Mouse (Mus musculus) hindbrain, embryonic 15.5 days (tissue): ENCODE results near the gene Astn1. TPM values are rescaled to one million over a fixed set of nuclear protein-coding genes. Genes with fewer than 3 reads are reported as not detected.

Source experiments
- ATAC-seq: fragments of 200-750 bp; cut with Nextera tagmentation; 2 replicates; pipeline ENCODE4 v1.8.0; 2017; ENCODE audit warnings: low read depth, moderate number of reproducible peaks, moderate TSS enrichment; ENCODE audit not compliant: low FRiP score
- H3K27ac ChIP-seq: fragments of 300-500 bp; sonication (generic); replicated peaks from 2 replicates; pipeline ENCODE4 v1.5.1; 2015; ENCODE audit warnings: mild to moderate bottlenecking, inconsistent platforms
- H3K27me3 ChIP-seq: fragments of 300-500 bp; sonication (generic); 2 replicates; pipeline ENCODE4 v1.6.1; 2015; ENCODE audit warnings: control low read depth, inconsistent platforms
- H3K36me3 ChIP-seq: fragments of 300-500 bp; sonication (generic); 2 replicates; pipeline ENCODE4 v1.6.1; 2015; ENCODE audit warnings: control low read depth, inconsistent platforms
- H3K4me1 ChIP-seq: fragments of 300-500 bp; sonication (generic); replicated peaks from 2 replicates; pipeline ENCODE4 v1.6.1; 2015; ENCODE audit warnings: control low read depth, inconsistent platforms
- H3K4me2 ChIP-seq: fragments of 300-500 bp; sonication (generic); 2 replicates; pipeline ENCODE4 v1.6.1; 2015; ENCODE audit warnings: moderate library complexity, mild to moderate bottlenecking, inconsistent platforms
- H3K4me3 ChIP-seq: fragments of 300-500 bp; sonication (generic); 2 replicates; pipeline ENCODE4 v1.5.1; 2015; ENCODE audit warnings: mild to moderate bottlenecking, inconsistent platforms
- H3K9ac ChIP-seq: fragments of 300-500 bp; sonication (generic); 2 replicates; pipeline ENCODE4 v1.6.1; 2015; ENCODE audit warnings: inconsistent platforms
- H3K9me3 ChIP-seq: fragments of 300-500 bp; sonication (generic); 2 replicates; pipeline ENCODE4 v1.6.1; 2016; ENCODE audit warnings: control low read depth, inconsistent platforms
- WGBS: fragments of 180-500 bp; shearing (Covaris S2); methylation state at CpG from one replicate; pipeline ENCODE4 v1.1.7; 2015; 5-methylcytosine and 5-hydroxymethylcytosine counted together
- polyA plus RNA-seq: library from polyadenylated mRNA; unstranded; fragments of >200 nt; fragmentation: Nextera tagmentation; extraction: Ambion mirVana; gene quantifications from 2 replicates; pipeline ENCODE4 v1.2.1, GENCODE M21; 2015

Gene Astn1
- polyA plus RNA-seq, 1 experiment from 2014 or later: 40.8 TPM

DNA sequence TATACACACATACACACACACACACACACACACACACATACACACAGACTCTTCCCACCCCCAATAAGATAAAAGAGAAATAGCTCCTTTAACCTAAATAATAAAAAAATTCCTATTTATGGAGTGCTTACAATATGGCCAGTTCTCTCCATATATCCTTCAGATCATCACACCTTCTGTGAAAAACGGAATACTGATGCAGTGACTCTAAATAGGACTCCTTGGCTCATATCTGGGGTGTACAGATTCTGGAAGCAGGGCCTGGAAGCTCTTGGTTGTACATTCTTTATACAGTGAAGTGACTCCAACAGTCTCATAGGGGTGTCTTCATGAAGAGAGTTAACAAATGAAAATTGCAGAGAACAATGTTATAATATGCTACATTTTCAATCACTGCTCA is 60.7 kb downstream of the Astn1 start:
- H3K27ac ChIP-seq: no peak overlapping the region
- H3K27me3 ChIP-seq: no peaks in the 10 kb centered on the region
- ATAC-seq: no peak
- H3K4me1 ChIP-seq: peaks cover 8% of the 10 kb centered on the region; the same call in 1 of the 2 replicates
- no peak overlapping the region for H3K4me2 ChIP-seq
- no peaks in the 10 kb centered on the region for H3K9me3 ChIP-seq
- H3K4me3 ChIP-seq: no peak overlapping the region
- H3K9ac ChIP-seq: no peak overlapping the region
- WGBS: 85% methylated on average over 1 of the region's 1 CpGs
- no peaks in the 10 kb centered on the region for H3K36me3 ChIP-seq

DNA sequence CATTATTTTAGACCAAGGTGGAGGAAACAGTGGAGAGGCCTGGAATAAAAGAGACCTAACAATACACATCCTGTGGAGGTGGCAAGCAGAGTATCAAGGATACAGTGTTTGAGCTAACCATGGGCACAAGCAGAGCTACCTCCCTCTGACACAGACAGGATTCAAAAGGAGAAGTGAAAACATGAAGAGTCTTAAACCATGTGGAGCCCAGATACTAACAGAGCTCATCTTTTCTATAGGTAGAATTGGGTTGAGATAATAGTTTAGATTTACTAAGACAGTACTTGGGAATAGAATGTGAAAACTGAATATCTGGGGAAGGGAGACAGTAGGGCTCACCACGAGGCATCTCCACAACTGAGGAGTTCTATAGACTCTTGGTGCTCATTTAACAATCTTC is 84.0 kb downstream of the Astn1 start:
- H3K4me1 ChIP-seq: 0 out of 2 replicates have a peak, but pooled peaks cover 6% of the 10 kb centered on the region
- WGBS: 77% methylated on average over 1 of the region's 1 CpGs
- H3K27me3 ChIP-seq: no peaks in the 10 kb centered on the region
- no peaks in the 10 kb centered on the region for H3K36me3 ChIP-seq
- H3K4me2 ChIP-seq: no peak overlapping the region
- H3K9me3 ChIP-seq: no peaks in the 10 kb centered on the region
- H3K27ac ChIP-seq: no peak overlapping the region
- no peak for ATAC-seq
- H3K4me3 ChIP-seq: no peak overlapping the region
- H3K9ac ChIP-seq: no peak overlapping the region

DNA sequence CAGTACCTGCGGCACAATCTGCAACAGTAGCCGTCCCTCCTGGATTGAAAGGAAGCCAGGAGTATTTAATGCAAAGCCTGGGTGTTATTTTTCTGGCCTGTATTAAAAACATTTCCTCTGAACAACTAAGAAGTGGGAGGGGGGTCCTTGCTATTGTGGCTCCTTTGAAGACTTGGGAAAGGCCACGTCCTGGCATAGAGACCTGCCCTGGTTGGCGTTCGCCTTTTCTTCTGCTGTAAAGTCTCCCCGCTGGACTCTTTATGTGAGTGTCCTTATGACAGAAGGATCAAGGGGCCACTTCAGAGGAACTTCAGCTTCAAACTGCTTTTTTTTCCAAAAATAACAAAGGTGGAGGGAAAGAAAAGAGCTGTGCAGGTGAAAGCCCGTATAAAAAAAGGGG is 85.9 kb downstream of the Astn1 start:
- Histone ChIP-seq H3K4me2 (no peak overlapping the region), H3K9ac (no peak overlapping the region), H3K4me3 (no peak overlapping the region), H3K9me3 (no peaks in the 10 kb centered on the region), H3K27me3 (no peaks in the 10 kb centered on the region), H3K4me1 (0 out of 2 replicates have a peak, but pooled peaks cover 6% of the 10 kb centered on the region), H3K36me3 (no peaks in the 10 kb centered on the region), H3K27ac (no peak overlapping the region)
- WGBS: 70% methylated on average over 7 of the region's 7 CpGs
- peak; percentile 29; the same call in 1 of the 2 replicates for ATAC-seq

DNA sequence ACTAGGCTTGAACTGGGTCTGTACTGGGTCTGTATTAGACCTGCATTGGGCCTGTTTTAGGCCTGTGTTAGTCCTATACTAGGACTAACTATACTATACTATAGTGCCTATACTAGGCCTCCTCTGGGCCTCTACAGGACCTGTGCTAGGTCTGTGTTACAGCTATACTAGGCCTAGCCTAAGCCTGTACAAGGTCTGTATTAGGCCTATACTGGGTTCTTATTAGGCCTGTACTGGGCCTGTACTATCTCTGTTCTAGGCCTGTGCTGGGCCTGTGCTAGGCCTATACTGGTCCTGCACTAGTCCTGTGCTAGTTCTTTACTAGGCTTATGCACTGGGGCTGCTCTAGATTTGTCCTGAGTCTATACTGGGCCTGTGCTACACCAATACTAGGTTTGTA is 90.6 kb downstream of the Astn1 start:
- ATAC-seq: no peak

DNA sequence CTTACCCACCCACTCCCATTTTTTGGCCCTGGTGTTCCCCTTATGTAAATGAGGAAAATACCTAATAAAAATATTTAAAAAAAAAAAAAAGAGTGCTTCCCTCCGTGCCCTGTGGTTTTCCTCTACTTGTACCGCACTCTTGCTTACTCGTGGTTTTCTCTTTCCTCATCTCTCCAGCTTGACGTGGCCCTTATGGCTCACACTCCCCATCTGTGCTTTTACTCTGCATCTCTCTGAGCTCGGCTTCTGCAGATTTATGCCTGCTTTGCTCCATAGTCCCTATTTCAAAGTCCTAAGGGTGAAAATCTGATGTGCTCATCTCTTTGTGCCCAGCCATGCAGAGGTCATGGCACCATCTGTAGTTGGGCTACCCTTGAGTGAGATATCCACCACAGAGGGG is 91.5 kb downstream of the Astn1 start:
- no peak overlapping the region for H3K4me2 ChIP-seq
- no peak overlapping the region for H3K4me3 ChIP-seq
- WGBS: 86% methylated on average over 5 of the region's 5 CpGs
- no peaks in the 10 kb centered on the region for H3K36me3 ChIP-seq
- H3K9ac ChIP-seq: no peak overlapping the region
- H3K9me3 ChIP-seq: no peaks in the 10 kb centered on the region
- H3K27me3 ChIP-seq: no peaks in the 10 kb centered on the region
- ATAC-seq: no peak
- H3K4me1 ChIP-seq: no peaks in the 10 kb centered on the region
- no peak overlapping the region for H3K27ac ChIP-seq

More for the DNA sequence above, 90.6 kb downstream of the Astn1 start:
- Histone ChIP-seq H3K27me3 (no peaks in the 10 kb centered on the region), H3K4me1 (0 out of 2 replicates have a peak, but pooled peaks cover 1% of the 10 kb centered on the region), H3K27ac (no peak overlapping the region), H3K4me3 (no peak overlapping the region), H3K9ac (no peak overlapping the region), H3K4me2 (no peak overlapping the region), H3K9me3 (no peaks in the 10 kb centered on the region), H3K36me3 (no peaks in the 10 kb centered on the region)

GRCm38 (mm10) chr1:158463975-158464374 is 101.9 kb downstream of the Astn1 start:
- no peaks in the 10 kb centered on the region for H3K27me3 ChIP-seq
- no peak overlapping the region for H3K4me2 ChIP-seq
- 71% methylated on average over 6 of the region's 6 CpGs for WGBS
- H3K36me3 ChIP-seq: no peaks in the 10 kb centered on the region
- no peak overlapping the region for H3K27ac ChIP-seq
- no peak for ATAC-seq
- H3K9me3 ChIP-seq: no peaks in the 10 kb centered on the region
- no peak overlapping the region for H3K4me3 ChIP-seq
- H3K4me1 ChIP-seq: peaks cover 10% of the 10 kb centered on the region; the same call in 1 of the 2 replicates
- H3K9ac ChIP-seq: no peak overlapping the region

GRCm38 (mm10) chr1:158465286-158465685 is 103.2 kb downstream of the Astn1 start:
- no peak overlapping the region for H3K4me3 ChIP-seq
- whole genome bisulfite sequencing: 55% methylated on average over 6 of the region's 6 CpGs
- H3K27me3 ChIP-seq: no peaks in the 10 kb centered on the region
- no peak overlapping the region for H3K4me2 ChIP-seq
- H3K27ac ChIP-seq: no peak overlapping the region
- H3K9ac ChIP-seq: no peak overlapping the region
- ATAC-seq: no peak
- no peaks in the 10 kb centered on the region for H3K36me3 ChIP-seq
- H3K4me1 ChIP-seq: peaks cover 10% of the 10 kb centered on the region; the same call in 1 of the 2 replicates
- H3K9me3 ChIP-seq: no peaks in the 10 kb centered on the region

DNA sequence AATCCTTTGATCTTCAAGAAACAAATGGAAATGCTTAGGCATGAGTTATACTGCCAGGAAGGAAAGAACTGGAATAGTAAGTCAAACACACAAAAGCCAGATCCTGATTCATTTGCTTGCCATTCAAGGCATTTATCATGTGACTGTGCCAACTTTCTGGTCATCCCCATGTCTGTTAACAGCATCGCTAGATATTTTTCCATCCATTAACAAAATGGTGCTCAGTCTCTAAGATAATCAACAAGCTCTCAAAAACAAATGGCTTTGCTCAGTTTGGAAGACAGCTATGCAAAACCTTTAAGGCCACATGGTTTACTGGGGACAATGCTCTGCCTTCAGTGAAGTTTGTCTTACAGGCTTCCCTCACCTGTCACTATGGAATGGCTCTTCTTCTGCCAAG is 115.8 kb downstream of the Astn1 start:
- Histone ChIP-seq H3K4me1 (no peaks in the 10 kb centered on the region), H3K27ac (no peak overlapping the region), H3K4me2 (no peak overlapping the region), H3K27me3 (no peaks in the 10 kb centered on the region), H3K9me3 (no peaks in the 10 kb centered on the region), H3K36me3 (peaks cover 4% of the 10 kb centered on the region; the same call in 1 of the 2 replicates), H3K4me3 (no peak overlapping the region), H3K9ac (no peak overlapping the region)
- ATAC-seq: no peak
- 91% methylated on average over 1 of the region's 1 CpGs for WGBS

- no peak for ATAC-seq
- no peaks in the 10 kb centered on the region for H3K4me1 ChIP-seq
- no peaks in the 10 kb centered on the region for H3K36me3 ChIP-seq
- no peak overlapping the region for H3K4me2 ChIP-seq
- H3K27me3 ChIP-seq: no peaks in the 10 kb centered on the region
- 0 out of 2 replicates have a peak overlapping the region, but pooled peaks have one; percentile 12 for H3K27ac ChIP-seq
- no peak overlapping the region for H3K9ac ChIP-seq
- H3K9me3 ChIP-seq: no peaks in the 10 kb centered on the region
- WGBS: 74% methylated on average over 6 of the region's 6 CpGs
- no peak overlapping the region for H3K4me3 ChIP-seq
Measured at GRCm38 (mm10) chr1:158480285-158480684, 118.2 kb downstream of the Astn1 start.

DNA sequence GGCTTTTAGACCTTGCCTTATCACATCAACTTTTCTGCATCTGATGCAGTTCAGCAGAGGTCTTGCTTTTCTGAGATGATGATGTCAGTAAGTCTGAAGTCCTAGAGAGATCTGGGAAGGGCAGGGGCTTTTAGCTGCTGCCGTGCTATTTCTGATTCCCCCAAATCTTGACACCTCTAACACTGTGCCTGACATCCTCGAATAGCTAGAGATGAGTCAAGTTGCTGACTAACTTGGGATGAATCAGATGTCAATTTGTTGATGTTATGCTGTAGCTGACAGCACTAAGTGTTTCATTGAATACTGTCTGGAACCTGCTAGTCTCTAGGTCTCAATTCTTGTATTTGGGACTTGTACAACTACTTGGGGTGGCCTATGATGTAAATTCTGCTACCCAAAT is 121.7 kb downstream of the Astn1 start:
- no peaks in the 10 kb centered on the region for H3K9me3 ChIP-seq
- no peaks in the 10 kb centered on the region for H3K27me3 ChIP-seq
- H3K4me2 ChIP-seq: no peak overlapping the region
- H3K27ac ChIP-seq: no peak overlapping the region
- WGBS: 91% methylated on average over 2 of the region's 2 CpGs
- H3K4me1 ChIP-seq: no peaks in the 10 kb centered on the region; the same call in none of the 2 replicates
- H3K4me3 ChIP-seq: no peak overlapping the region
- H3K36me3 ChIP-seq: no peaks in the 10 kb centered on the region
- ATAC-seq: no peak
- H3K9ac ChIP-seq: no peak overlapping the region

DNA sequence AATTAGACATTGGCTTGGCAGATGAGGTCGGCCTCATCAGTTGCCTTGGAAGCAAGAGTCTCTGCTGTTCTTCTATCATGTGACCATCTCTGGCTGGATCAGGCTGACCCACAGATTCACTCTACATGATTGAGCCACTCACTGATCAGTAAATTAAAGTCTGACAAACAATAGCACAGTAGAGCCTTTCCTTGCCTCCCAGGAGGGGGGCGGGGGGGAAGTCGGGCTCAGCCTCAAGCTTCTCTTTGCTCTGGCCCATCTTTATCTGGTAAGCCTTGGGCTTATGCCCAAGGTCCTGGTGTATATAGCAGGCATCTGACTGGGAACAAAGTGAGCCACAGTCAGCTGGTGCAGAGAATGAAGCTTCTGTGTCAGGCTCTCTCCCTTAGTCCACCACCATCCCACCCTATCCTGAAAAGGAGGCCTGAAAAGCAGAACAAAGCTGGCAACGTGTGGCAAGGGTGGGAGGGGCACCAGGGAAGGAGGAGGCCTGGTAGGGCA is 127.5 kb downstream of the Astn1 start:
- no peak overlapping the region for H3K9ac ChIP-seq
- no peak overlapping the region for H3K4me3 ChIP-seq
- ATAC-seq: peak; percentile 89
- H3K36me3 ChIP-seq: no peaks in the 10 kb centered on the region
- H3K4me1 ChIP-seq: peaks cover 19% of the 10 kb centered on the region
- H3K4me2 ChIP-seq: no peak overlapping the region
- H3K9me3 ChIP-seq: no peaks in the 10 kb centered on the region
- WGBS: 21% methylated on average over 4 of the region's 4 CpGs
- H3K27me3 ChIP-seq: no peaks in the 10 kb centered on the region
- peak overlapping the region; percentile 76 for H3K27ac ChIP-seq

- no peaks in the 10 kb centered on the region for H3K9me3 ChIP-seq
- H3K36me3 ChIP-seq: no peaks in the 10 kb centered on the region
- no peak overlapping the region for H3K9ac ChIP-seq
- H3K27ac ChIP-seq: peak overlapping the region; percentile 76
- ATAC-seq: no peak
- no peak overlapping the region for H3K4me3 ChIP-seq
- peaks cover 19% of the 10 kb centered on the region for H3K4me1 ChIP-seq
- no peak overlapping the region for H3K4me2 ChIP-seq
- WGBS: 30% methylated on average over 1 of the region's 1 CpGs
- no peaks in the 10 kb centered on the region for H3K27me3 ChIP-seq
Measured at GRCm38 (mm10) chr1:158490175-158490574, 128.1 kb downstream of the Astn1 start.

GRCm38 (mm10) chr1:158493289-158493688 is 131.2 kb downstream of the Astn1 start:
- Histone ChIP-seq H3K4me2 (no peak overlapping the region), H3K36me3 (no peaks in the 10 kb centered on the region), H3K9me3 (no peaks in the 10 kb centered on the region), H3K4me3 (no peak overlapping the region), H3K4me1 (peaks cover 19% of the 10 kb centered on the region), H3K27me3 (no peaks in the 10 kb centered on the region), H3K9ac (no peak overlapping the region), H3K27ac (no peak overlapping the region)
- ATAC-seq: no peak
- 36% methylated on average over 3 of the region's 3 CpGs for WGBS
